Mouse (Mus musculus): Measurements from ENCODE around the gene Tmprss4. TPM values are rescaled to one million over a fixed set of nuclear protein-coding genes. Genes with fewer than 3 reads are reported as not detected.

Tmprss4 gene
- polyA plus RNA-seq, 1 experiment = 0.06 TPM

DNA sequence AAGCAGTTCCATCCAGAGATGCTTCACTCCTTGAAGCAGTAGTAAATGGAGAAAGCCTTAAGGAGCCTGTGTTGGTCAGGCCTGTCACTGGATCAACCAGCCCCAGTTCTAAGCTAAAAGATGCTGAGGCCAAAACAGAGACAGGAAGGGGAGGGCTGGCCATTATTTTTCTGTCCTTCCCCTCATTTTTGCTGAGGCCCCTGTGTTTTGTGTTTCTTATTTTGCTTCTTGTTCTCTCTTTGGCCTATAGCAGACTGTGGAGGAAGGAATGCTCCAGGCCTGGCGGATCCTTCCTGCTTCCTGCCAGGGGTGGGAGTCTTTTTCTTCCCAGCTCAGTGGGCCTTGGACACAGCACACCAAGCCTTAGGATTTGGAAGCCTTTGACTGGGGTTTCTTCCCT lies 41.5 kb upstream of the Tmprss4 start:
- Histone ChIP-seq H3K4me3 (ENCODE audit: control insufficient read depth, low read depth, low read length) (no peak overlapping the region), H3K27me3 (ENCODE audit: control insufficient read depth, insufficient read depth, low read length) (no peaks in the 10 kb centered on the region), H3K4me1 (ENCODE audit: control insufficient read depth, insufficient read depth, low read length) (no peaks in the 10 kb centered on the region), H3K36me3 (ENCODE audit: control insufficient read depth, insufficient read depth, low read length) (no peaks in the 10 kb centered on the region), H3K27ac (ENCODE audit: control insufficient read depth, insufficient read depth, low read depth, low read length) (no peak overlapping the region)
- TF ChIP-seq CTCF (IDR thresholded peaks at IDR 0.05; ENCODE audit: control insufficient read depth, insufficient read depth, insufficient replicate concordance, low read depth, low read length) (no peak), POLR2A (IDR thresholded peaks at IDR 0.05; ENCODE audit: control insufficient read depth, low read depth, low read length) (no peak)

DNA sequence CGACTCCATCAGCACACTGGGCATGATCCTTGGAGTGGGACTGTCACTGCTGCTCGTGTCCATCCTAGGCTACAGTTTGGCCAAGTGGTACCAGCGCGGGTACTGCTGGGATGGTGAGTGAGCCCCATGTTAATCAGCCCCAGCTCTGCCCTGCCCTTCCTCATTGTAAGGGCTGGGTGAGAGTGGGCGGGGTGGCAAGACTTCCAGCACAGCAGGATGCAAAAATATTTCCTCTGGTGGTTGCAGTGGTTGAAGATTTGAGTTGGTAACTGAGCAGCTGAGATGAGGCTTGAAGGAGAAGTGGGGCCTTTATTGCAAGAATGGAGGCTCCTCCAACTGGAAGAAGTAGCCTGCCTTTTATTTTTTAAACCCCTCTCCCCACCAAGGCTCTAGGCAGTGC lies 37.5 kb upstream of the Tmprss4 start:
- Histone ChIP-seq H3K27me3 (ENCODE audit: control insufficient read depth, insufficient read depth, low read length) (no peaks in the 10 kb centered on the region), H3K36me3 (ENCODE audit: control insufficient read depth, insufficient read depth, low read length) (no peaks in the 10 kb centered on the region), H3K4me1 (ENCODE audit: control insufficient read depth, insufficient read depth, low read length) (no peaks in the 10 kb centered on the region), H3K4me3 (ENCODE audit: control insufficient read depth, low read depth, low read length) (no peak overlapping the region), H3K27ac (ENCODE audit: control insufficient read depth, insufficient read depth, low read depth, low read length) (no peak overlapping the region)
- TF ChIP-seq POLR2A (IDR thresholded peaks at IDR 0.05; ENCODE audit: control insufficient read depth, low read depth, low read length) = no peak
- TF ChIP-seq CTCF (IDR thresholded peaks at IDR 0.05; ENCODE audit: control insufficient read depth, insufficient read depth, insufficient replicate concordance, low read depth, low read length) = no peak

DNA sequence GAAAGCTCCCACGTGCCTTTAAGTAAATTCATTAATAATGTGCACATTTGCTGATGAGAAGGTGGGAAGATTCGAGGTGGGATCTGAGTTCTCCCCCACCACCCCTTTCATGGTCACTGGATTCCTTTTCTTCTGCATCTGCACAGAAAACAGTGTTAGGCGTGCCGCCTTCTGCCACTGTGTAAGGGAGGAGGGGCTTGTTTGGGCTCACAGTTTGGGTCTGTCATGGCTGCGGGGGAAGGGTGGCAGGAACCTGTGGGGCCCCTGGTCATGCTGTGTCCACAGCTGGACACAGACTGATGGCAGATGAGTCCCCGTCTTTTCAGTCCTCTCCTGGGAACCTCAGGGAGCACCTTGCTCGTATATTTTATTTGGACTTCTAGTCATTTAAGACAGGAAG lies 32.9 kb upstream of the Tmprss4 start:
- H3K36me3 ChIP-seq (ENCODE audit: control insufficient read depth, insufficient read depth, low read length) = no peaks in the 10 kb centered on the region
- no peak overlapping the region for H3K27ac ChIP-seq (ENCODE audit: control insufficient read depth, insufficient read depth, low read depth, low read length)
- H3K27me3 ChIP-seq (ENCODE audit: control insufficient read depth, insufficient read depth, low read length) = no peaks in the 10 kb centered on the region
- TF ChIP-seq CTCF (IDR thresholded peaks at IDR 0.05; ENCODE audit: control insufficient read depth, insufficient read depth, insufficient replicate concordance, low read depth, low read length) = no peak
- TF ChIP-seq POLR2A (IDR thresholded peaks at IDR 0.05; ENCODE audit: control insufficient read depth, low read depth, low read length) = no peak
- H3K4me1 ChIP-seq (ENCODE audit: control insufficient read depth, insufficient read depth, low read length) = no peaks in the 10 kb centered on the region; the same call in 1 of the 2 replicates
- no peak overlapping the region for H3K4me3 ChIP-seq (ENCODE audit: control insufficient read depth, low read depth, low read length)

DNA sequence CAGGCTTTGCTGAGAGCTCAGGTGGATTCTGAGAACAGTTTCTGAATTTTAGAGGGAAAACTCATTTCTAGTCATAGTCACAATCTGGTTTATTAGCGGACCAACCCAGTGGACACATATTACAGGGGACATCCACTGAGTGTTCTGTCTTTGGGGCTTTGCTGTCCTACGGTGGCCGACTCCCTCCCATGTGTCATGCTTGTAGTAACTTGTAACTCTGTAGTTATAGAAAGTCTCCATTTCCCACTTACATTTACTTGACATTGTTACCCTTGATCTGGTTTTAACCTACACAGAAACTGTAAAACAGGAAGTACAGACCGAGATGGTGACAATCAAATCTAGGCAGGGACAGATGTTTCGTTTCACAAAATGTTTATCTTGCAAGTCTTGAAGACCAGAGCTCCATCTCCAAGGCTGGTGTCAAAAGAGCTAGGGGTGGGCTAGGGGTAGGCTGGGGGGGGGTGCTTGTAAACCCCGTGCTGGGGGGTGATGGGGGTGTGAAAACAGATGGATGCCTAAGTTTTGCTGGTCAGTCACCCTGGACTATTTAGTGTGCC lies 31.9 kb upstream of the Tmprss4 start:
- H3K4me3 ChIP-seq (ENCODE audit: control insufficient read depth, low read depth, low read length) = no peak overlapping the region
- no peaks in the 10 kb centered on the region for H3K27me3 ChIP-seq (ENCODE audit: control insufficient read depth, insufficient read depth, low read length)
- no peaks in the 10 kb centered on the region for H3K36me3 ChIP-seq (ENCODE audit: control insufficient read depth, insufficient read depth, low read length)
- H3K4me1 ChIP-seq (ENCODE audit: control insufficient read depth, insufficient read depth, low read length) = peaks cover 4% of the 10 kb centered on the region
- H3K27ac ChIP-seq (ENCODE audit: control insufficient read depth, insufficient read depth, low read depth, low read length) = no peak overlapping the region
- no peak for TF ChIP-seq POLR2A (IDR thresholded peaks at IDR 0.05; ENCODE audit: control insufficient read depth, low read depth, low read length)
- TF ChIP-seq CTCF (IDR thresholded peaks at IDR 0.05; ENCODE audit: control insufficient read depth, insufficient read depth, insufficient replicate concordance, low read depth, low read length) = no peak

DNA sequence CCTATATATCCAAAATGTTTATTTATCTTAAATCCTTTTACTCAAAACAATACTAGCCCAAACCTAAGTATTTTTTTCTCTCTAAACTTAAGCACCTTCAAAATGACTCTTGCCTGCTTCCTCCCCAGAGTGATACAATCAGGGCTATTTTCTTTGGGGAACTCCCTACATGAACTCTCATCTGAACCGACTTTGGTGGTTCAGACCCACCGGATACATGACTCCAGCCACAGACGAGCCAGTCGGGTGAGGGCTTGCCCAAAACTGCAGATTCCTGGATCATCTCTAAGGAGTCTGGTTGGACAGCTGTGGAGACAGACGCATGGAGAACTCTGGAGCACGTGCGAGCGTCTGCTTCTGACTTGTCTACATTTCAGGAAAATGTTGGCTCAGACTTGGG lies 25.5 kb upstream of the Tmprss4 start:
- Histone ChIP-seq H3K36me3 (ENCODE audit: control insufficient read depth, insufficient read depth, low read length) (no peaks in the 10 kb centered on the region), H3K4me3 (ENCODE audit: control insufficient read depth, low read depth, low read length) (no peak overlapping the region), H3K4me1 (ENCODE audit: control insufficient read depth, insufficient read depth, low read length) (peaks cover 6% of the 10 kb centered on the region), H3K27ac (ENCODE audit: control insufficient read depth, insufficient read depth, low read depth, low read length) (no peak overlapping the region), H3K27me3 (ENCODE audit: control insufficient read depth, insufficient read depth, low read length) (no peaks in the 10 kb centered on the region)
- TF ChIP-seq CTCF (IDR thresholded peaks at IDR 0.05; ENCODE audit: control insufficient read depth, insufficient read depth, insufficient replicate concordance, low read depth, low read length) = no peak
- TF ChIP-seq POLR2A (IDR thresholded peaks at IDR 0.05; ENCODE audit: control insufficient read depth, low read depth, low read length) = no peak

DNA sequence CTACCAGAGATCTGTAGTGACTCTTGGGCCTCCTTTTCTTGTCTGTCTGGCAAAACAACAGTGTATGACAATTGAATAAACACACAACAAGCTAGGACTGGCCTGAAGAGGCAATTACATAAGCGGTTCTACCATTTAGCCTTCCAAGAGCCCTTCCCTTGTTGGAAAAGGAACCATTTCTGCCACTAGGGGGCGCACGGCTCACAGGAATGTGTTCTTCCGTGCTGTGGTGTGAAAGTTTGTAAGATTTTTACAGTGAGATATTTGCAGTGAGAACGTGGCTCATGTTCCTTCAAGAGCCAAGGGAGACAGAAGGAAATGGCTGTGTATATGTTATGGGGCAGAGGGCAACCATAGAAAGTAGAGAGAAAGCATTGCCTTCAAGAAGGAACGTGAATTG lies 17.7 kb upstream of the Tmprss4 start:
- Histone ChIP-seq H3K27ac (ENCODE audit: control insufficient read depth, insufficient read depth, low read depth, low read length) (no peak overlapping the region), H3K4me3 (ENCODE audit: control insufficient read depth, low read depth, low read length) (no peak overlapping the region), H3K4me1 (ENCODE audit: control insufficient read depth, insufficient read depth, low read length) (no peaks in the 10 kb centered on the region), H3K27me3 (ENCODE audit: control insufficient read depth, insufficient read depth, low read length) (no peaks in the 10 kb centered on the region), H3K36me3 (ENCODE audit: control insufficient read depth, insufficient read depth, low read length) (no peaks in the 10 kb centered on the region)
- TF ChIP-seq CTCF (IDR thresholded peaks at IDR 0.05; ENCODE audit: control insufficient read depth, insufficient read depth, insufficient replicate concordance, low read depth, low read length) (peak; percentile 59; the same call in 1 of the 2 replicates), POLR2A (IDR thresholded peaks at IDR 0.05; ENCODE audit: control insufficient read depth, low read depth, low read length) (no peak)

DNA sequence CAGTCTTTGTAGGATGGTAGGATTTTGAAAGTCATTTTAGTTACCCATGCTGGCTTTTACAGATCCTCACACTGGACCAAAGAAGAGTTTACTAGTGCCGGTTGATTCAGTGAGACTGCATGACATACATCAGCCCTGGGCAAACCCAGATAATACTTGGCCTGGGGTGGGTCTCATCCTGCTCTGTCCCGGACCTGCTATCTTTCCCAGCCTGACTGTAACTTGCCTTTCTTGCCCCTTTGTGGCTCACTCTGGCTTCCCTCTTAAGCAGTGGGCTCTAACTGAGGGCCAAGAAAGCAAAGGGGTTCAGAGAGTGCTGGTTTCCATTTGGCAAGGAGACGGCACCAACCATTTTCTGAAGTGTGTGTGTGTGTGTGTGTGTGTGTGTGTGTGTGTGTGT lies 15.8 kb upstream of the Tmprss4 start:
- no peaks in the 10 kb centered on the region for H3K4me1 ChIP-seq (ENCODE audit: control insufficient read depth, insufficient read depth, low read length)
- H3K4me3 ChIP-seq (ENCODE audit: control insufficient read depth, low read depth, low read length) = no peak overlapping the region
- H3K27me3 ChIP-seq (ENCODE audit: control insufficient read depth, insufficient read depth, low read length) = no peaks in the 10 kb centered on the region
- H3K36me3 ChIP-seq (ENCODE audit: control insufficient read depth, insufficient read depth, low read length) = no peaks in the 10 kb centered on the region
- H3K27ac ChIP-seq (ENCODE audit: control insufficient read depth, insufficient read depth, low read depth, low read length) = no peak overlapping the region
- TF ChIP-seq POLR2A (IDR thresholded peaks at IDR 0.05; ENCODE audit: control insufficient read depth, low read depth, low read length) (no peak), CTCF (IDR thresholded peaks at IDR 0.05; ENCODE audit: control insufficient read depth, insufficient read depth, insufficient replicate concordance, low read depth, low read length) (no peak)

Measured in testis, adult 2 months (tissue).